Mouse (Mus musculus): ENCODE results near the gene Bsx. TPM values are rescaled to one million over a fixed set of nuclear protein-coding genes. Genes with fewer than 3 reads are reported as not detected.

Gene Bsx
- total RNA-seq, 2 experiments from 2014 or later = 0.16 TPM; not detected in 1

GRCm38 (mm10) chr9:40878998-40879397 is 5.1 kb downstream of the Bsx start:
- intact Hi-C loops (cut with DNase I) = no loop called here

GRCm38 (mm10) chr9:40885669-40886068 is 11.7 kb downstream of the Bsx start:
- DNase-seq (ENCODE audit: low spot score in 2 of 2) = no peak
- intact Hi-C loops (cut with DNase I) = no loop called here

More at GRCm38 (mm10) chr9:40878998-40879397, 5.1 kb downstream of the Bsx start:
- no peak for DNase-seq (ENCODE audit: low spot score in 2 of 2)

GRCm38 (mm10) chr9:40889389-40889788 is 15.5 kb downstream of the Bsx start:
- no peak for DNase-seq (ENCODE audit: low spot score in 2 of 2)
- intact Hi-C loops (cut with DNase I) = no loop called here

GRCm38 (mm10) chr9:40892456-40892855 is 18.5 kb downstream of the Bsx start:
- intact Hi-C loops (cut with DNase I) = no loop called here
- no peak for DNase-seq (ENCODE audit: low spot score in 2 of 2)

- intact Hi-C loops (cut with DNase I) = no loop called here
- DNase-seq (ENCODE audit: low spot score in 2 of 2) = no peak
Observed at GRCm38 (mm10) chr9:40907413-40907812, 33.5 kb downstream of the Bsx start.

- intact Hi-C loops (cut with DNase I) = no loop called here
- DNase-seq (ENCODE audit: low spot score in 2 of 2) = no peak
Observed at GRCm38 (mm10) chr9:40908411-40908810, 34.5 kb downstream of the Bsx start.

- DNase-seq (ENCODE audit: low spot score in 2 of 2) = no peak
- intact Hi-C loops (cut with DNase I) = no loop called here
Observed at GRCm38 (mm10) chr9:40908915-40909314, 35.0 kb downstream of the Bsx start.

- DNase-seq (ENCODE audit: low spot score in 2 of 2) = no peak
- intact Hi-C loops (cut with DNase I) = no loop called here
Observed at GRCm38 (mm10) chr9:40917871-40918613, 44.1 kb downstream of the Bsx start.

- intact Hi-C loops (cut with DNase I) = no loop called here
Observed at GRCm38 (mm10) chr9:40927351-40927980, 53.5 kb downstream of the Bsx start.

More at GRCm38 (mm10) chr9:40927351-40927980, 53.5 kb downstream of the Bsx start:
- DNase-seq (ENCODE audit: low spot score in 2 of 2) = no peak

Other genes starting within 250 kb of the Bsx start
- not detected for gene Gm21915, start 203.5 kb upstream of the Bsx start, total RNA-seq (2021)
- gene Clmp, start 188.2 kb upstream of the Bsx start, total RNA-seq (2021) = 10 to 100 TPM; 28.1 to 32.3 TPM
- gene Hspa8, start 73.1 kb upstream of the Bsx start, total RNA-seq (2021) = 1,000 to 10,000 TPM; 2,412 to 2,535 TPM
- under 1 TPM; 0.64 to 0.99 TPM for gene Jhy, start 90.0 kb downstream of the Bsx start, total RNA-seq (2021)
- gene Crtam, start 130.5 kb downstream of the Bsx start, total RNA-seq (2021) = not detected